Mouse (Mus musculus): ENCODE data around the gene Wdfy3. TPM values are rescaled to one million over a fixed set of nuclear protein-coding genes. Genes with fewer than 3 reads are reported as not detected.

Gene Wdfy3
- total and polyA plus RNA-seq, 2 experiments = 14.4 to 17.0 TPM

DNA sequence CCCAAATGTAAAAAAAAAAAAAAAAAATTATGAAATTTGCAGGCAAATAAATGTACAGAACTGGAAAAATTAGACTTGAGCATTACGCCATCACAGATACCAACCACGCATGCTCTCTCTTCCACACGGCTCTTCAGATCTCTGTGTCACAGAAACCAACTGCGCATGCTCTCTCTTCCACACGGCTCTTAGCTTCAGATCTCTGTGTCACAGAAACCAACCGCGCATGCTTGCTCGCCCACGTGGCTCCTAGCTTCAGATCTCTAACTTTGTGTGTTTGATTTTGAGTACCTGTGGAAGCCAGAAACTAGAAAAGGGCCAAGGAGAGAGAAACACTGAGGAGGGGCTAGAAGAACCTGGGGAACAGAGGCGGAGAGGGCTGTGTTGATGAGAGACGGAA, 46.3 kb downstream of the Wdfy3 start:
- no peak overlapping the region for H3K4me3 ChIP-seq (ENCODE audit: insufficient read depth, low read depth, low read length)
- 97% methylated on average over 11 of the region's 11 CpGs for WGBS
- H3K27me3 ChIP-seq (ENCODE audit: control insufficient read depth, insufficient read depth, low read length) = no peaks in the 10 kb centered on the region
- DNase-seq (ENCODE audit: extremely low read depth, low read depth, low spot score) = no peak
- no peaks in the 10 kb centered on the region for H3K4me1 ChIP-seq (ENCODE audit: control insufficient read depth, insufficient read depth, low read length)
- H3K27ac ChIP-seq (replicated peaks; ENCODE audit: insufficient read depth, low read depth, low read length) = no peak overlapping the region
- peaks cover 7% of the 10 kb centered on the region for H3K36me3 ChIP-seq (ENCODE audit: control insufficient read depth, insufficient read depth, low read length)
- peaks cover 45% of the 10 kb centered on the region for H3K79me2 ChIP-seq (ENCODE audit: control insufficient read depth, insufficient read depth, low read length)
- no peak for TF ChIP-seq POLR2A (IDR thresholded peaks at IDR 0.05; ENCODE audit: extremely low read depth, insufficient read depth, low read length)
- TF ChIP-seq CTCF (IDR thresholded peaks at IDR 0.05; ENCODE audit: low read depth, low read length) = no peak
- no peak overlapping the region for H3K9ac ChIP-seq (ENCODE audit: low read depth, low read length)

DNA sequence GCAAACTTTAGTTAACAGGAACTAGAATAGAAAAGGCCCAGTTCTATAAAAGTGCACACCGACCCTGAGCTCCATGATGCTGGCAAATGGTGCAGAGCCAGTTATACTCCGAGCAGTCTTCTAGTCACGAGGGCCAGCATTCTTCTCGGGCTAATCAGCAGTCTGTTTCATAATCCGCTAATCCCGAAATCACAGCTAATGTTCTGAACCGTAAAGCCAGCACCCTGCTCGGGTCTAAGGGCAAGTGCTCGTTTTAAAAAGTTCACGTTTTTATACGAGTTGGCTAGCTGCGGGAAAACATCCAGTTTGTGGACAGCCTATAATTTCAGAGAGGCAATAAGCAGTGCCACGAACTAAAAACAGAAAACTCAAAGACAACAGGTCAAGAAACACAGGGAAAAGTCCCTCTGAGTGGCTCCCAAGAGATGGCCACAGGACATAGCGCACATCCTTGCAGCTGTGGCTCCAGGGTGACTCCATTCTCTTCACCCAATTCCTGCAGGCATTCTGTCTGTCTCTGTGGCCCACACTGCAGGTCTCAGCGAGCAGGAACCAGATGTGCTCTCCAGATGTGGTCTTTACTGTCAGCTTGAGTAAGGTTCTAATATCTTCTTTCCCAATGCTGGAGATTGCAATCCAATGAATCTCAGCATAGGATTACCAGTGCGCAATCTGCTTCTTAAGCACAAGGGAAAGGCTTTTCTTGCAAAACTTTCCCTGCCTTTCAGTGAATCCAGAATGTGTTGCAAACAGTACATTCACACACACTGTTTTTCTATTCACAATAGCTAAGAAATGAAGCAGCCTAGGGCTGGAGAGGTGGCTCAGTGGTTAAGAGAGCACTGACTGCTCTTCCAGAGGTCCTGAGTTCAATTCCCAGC, 47.5 kb downstream of the Wdfy3 start:
- peaks cover 47% of the 10 kb centered on the region for H3K79me2 ChIP-seq (ENCODE audit: control insufficient read depth, insufficient read depth, low read length)
- TF ChIP-seq CTCF (IDR thresholded peaks at IDR 0.05; ENCODE audit: low read depth, low read length) (no peak), POLR2A (IDR thresholded peaks at IDR 0.05; ENCODE audit: extremely low read depth, insufficient read depth, low read length) (no peak)
- no peaks in the 10 kb centered on the region for H3K27me3 ChIP-seq (ENCODE audit: control insufficient read depth, insufficient read depth, low read length)
- 92% methylated on average over 16 of the region's 16 CpGs for WGBS
- H3K27ac ChIP-seq (replicated peaks; ENCODE audit: insufficient read depth, low read depth, low read length) = no peak overlapping the region
- H3K4me1 ChIP-seq (ENCODE audit: control insufficient read depth, insufficient read depth, low read length) = no peaks in the 10 kb centered on the region
- no peak for DNase-seq (ENCODE audit: extremely low read depth, low read depth, low spot score)
- H3K9ac ChIP-seq (ENCODE audit: low read depth, low read length) = no peak overlapping the region
- peaks cover 7% of the 10 kb centered on the region for H3K36me3 ChIP-seq (ENCODE audit: control insufficient read depth, insufficient read depth, low read length)
- H3K4me3 ChIP-seq (ENCODE audit: insufficient read depth, low read depth, low read length) = no peak overlapping the region

DNA sequence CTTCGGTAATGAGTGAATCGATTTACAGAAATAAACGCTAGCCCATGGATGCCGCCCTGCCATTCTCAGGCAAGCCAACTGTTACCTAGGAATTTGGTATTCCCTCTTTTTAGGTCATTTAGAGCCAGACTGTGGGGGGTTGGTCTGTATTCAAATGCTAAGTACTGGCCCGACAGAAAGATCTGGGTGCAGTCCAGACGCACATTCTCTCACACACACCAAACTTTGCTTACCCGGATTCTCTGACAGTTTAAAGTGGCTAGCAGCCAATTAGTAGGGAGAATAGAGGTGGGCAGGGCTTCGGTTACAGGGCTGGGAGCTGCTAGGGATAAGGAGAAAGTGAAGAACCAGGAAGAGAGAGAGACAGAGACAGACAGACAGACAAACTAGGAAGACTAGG, 55.5 kb downstream of the Wdfy3 start:
- WGBS = 59% methylated on average over 8 of the region's 8 CpGs
- Histone ChIP-seq H3K36me3 (ENCODE audit: control insufficient read depth, insufficient read depth, low read length) (no peaks in the 10 kb centered on the region), H3K4me3 (ENCODE audit: insufficient read depth, low read depth, low read length) (no peak overlapping the region), H3K27me3 (ENCODE audit: control insufficient read depth, insufficient read depth, low read length) (no peaks in the 10 kb centered on the region), H3K27ac (replicated peaks; ENCODE audit: insufficient read depth, low read depth, low read length) (no peak overlapping the region), H3K79me2 (ENCODE audit: control insufficient read depth, insufficient read depth, low read length) (peaks cover 30% of the 10 kb centered on the region), H3K9ac (ENCODE audit: low read depth, low read length) (no peak overlapping the region), H3K4me1 (ENCODE audit: control insufficient read depth, insufficient read depth, low read length) (peaks cover 27% of the 10 kb centered on the region)
- TF ChIP-seq CTCF (IDR thresholded peaks at IDR 0.05; ENCODE audit: low read depth, low read length) = no peak
- no peak for TF ChIP-seq POLR2A (IDR thresholded peaks at IDR 0.05; ENCODE audit: extremely low read depth, insufficient read depth, low read length)
- DNase-seq (ENCODE audit: extremely low read depth, low read depth, low spot score) = peak; percentile 59

DNA sequence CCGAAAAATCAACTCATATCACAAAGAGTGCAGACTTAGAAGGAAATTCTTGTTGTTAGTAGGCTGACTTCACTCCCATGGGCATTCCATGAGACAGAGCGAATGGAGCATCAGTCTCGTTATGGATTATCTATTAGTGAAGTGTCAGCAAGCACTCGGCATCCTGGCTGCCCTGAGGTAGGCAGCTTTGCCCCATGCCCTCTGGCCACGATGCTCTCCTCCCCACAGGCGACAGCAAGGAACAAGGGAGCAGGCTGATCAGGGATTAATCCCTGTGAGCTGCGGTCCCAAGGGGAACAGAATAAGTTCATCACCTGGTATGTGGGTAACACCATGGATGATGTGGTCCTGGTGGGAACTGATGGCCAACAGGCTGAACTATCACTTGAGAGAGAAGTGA, 55.9 kb downstream of the Wdfy3 start:
- H3K27ac ChIP-seq (replicated peaks; ENCODE audit: insufficient read depth, low read depth, low read length) = no peak overlapping the region
- H3K9ac ChIP-seq (ENCODE audit: low read depth, low read length) = no peak overlapping the region
- peaks cover 29% of the 10 kb centered on the region for H3K79me2 ChIP-seq (ENCODE audit: control insufficient read depth, insufficient read depth, low read length)
- no peak for DNase-seq (ENCODE audit: extremely low read depth, low read depth, low spot score)
- WGBS = 79% methylated on average over 7 of the region's 7 CpGs
- peaks cover 29% of the 10 kb centered on the region for H3K4me1 ChIP-seq (ENCODE audit: control insufficient read depth, insufficient read depth, low read length)
- TF ChIP-seq POLR2A (IDR thresholded peaks at IDR 0.05; ENCODE audit: extremely low read depth, insufficient read depth, low read length) (no peak), CTCF (IDR thresholded peaks at IDR 0.05; ENCODE audit: low read depth, low read length) (no peak)
- H3K4me3 ChIP-seq (ENCODE audit: insufficient read depth, low read depth, low read length) = no peak overlapping the region
- no peaks in the 10 kb centered on the region for H3K36me3 ChIP-seq (ENCODE audit: control insufficient read depth, insufficient read depth, low read length)
- H3K27me3 ChIP-seq (ENCODE audit: control insufficient read depth, insufficient read depth, low read length) = no peaks in the 10 kb centered on the region

DNA sequence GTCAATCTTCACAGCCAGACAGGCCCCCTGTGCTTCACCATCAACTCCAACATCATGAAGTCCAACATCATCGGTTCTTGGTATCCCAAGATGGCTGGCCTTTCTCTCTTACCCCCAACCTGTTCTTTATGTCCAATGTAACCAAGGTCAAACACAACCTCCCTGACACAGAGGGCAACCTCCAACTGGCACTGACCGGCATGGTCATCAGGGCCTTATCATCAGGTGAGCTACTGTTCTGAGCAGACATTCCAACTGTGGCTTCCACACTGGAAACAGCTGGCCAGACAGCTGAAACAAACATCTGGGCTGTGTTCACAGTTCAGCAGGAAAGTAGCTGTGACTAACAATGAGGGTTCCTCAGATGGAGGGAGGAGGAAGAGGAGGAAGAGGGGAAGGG, 58.8 kb downstream of the Wdfy3 start:
- DNase-seq (ENCODE audit: extremely low read depth, low read depth, low spot score) = peak; percentile 56
- no peak for TF ChIP-seq CTCF (IDR thresholded peaks at IDR 0.05; ENCODE audit: low read depth, low read length)
- no peak for TF ChIP-seq POLR2A (IDR thresholded peaks at IDR 0.05; ENCODE audit: extremely low read depth, insufficient read depth, low read length)

DNA sequence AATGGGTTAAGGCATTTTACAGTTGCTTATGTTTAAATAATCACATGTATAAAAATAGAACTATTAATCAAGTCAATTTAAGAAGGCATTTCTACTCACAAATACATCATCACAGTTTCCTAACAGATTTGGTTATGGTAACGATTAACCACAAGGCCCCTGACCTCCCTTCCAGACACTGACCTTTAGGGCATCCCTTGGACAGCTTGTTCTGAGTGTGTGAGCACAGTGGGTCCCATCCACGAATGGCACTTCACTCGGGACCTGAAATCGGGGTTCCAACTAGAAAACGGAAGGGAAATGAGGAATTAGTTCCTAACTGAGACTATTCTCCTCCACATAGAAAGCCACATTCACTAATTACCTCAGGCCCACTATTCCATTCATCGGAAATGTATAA, 60.1 kb downstream of the Wdfy3 start:
- Histone ChIP-seq H3K4me3 (ENCODE audit: insufficient read depth, low read depth, low read length) (no peak overlapping the region), H3K27ac (replicated peaks; ENCODE audit: insufficient read depth, low read depth, low read length) (peak overlapping the region; percentile 83), H3K9ac (ENCODE audit: low read depth, low read length) (no peak overlapping the region), H3K4me1 (ENCODE audit: control insufficient read depth, insufficient read depth, low read length) (peaks cover 31% of the 10 kb centered on the region), H3K27me3 (ENCODE audit: control insufficient read depth, insufficient read depth, low read length) (no peaks in the 10 kb centered on the region), H3K79me2 (ENCODE audit: control insufficient read depth, insufficient read depth, low read length) (peaks cover 12% of the 10 kb centered on the region; the same call in 1 of the 2 replicates), H3K36me3 (ENCODE audit: control insufficient read depth, insufficient read depth, low read length) (no peaks in the 10 kb centered on the region)
- TF ChIP-seq POLR2A (IDR thresholded peaks at IDR 0.05; ENCODE audit: extremely low read depth, insufficient read depth, low read length) (no peak), CTCF (IDR thresholded peaks at IDR 0.05; ENCODE audit: low read depth, low read length) (no peak)
- 18% methylated on average over 6 of the region's 6 CpGs for WGBS
- DNase-seq (ENCODE audit: extremely low read depth, low read depth, low spot score) = peak; percentile 87

More for the DNA sequence above, 58.8 kb downstream of the Wdfy3 start:
- H3K36me3 ChIP-seq (ENCODE audit: control insufficient read depth, insufficient read depth, low read length) = no peaks in the 10 kb centered on the region
- peaks cover 21% of the 10 kb centered on the region for H3K79me2 ChIP-seq (ENCODE audit: control insufficient read depth, insufficient read depth, low read length)
- peak overlapping the region; percentile 54 for H3K27ac ChIP-seq (replicated peaks; ENCODE audit: insufficient read depth, low read depth, low read length)
- H3K4me3 ChIP-seq (ENCODE audit: insufficient read depth, low read depth, low read length) = no peak overlapping the region
- no peak overlapping the region for H3K9ac ChIP-seq (ENCODE audit: low read depth, low read length)
- peaks cover 36% of the 10 kb centered on the region for H3K4me1 ChIP-seq (ENCODE audit: control insufficient read depth, insufficient read depth, low read length)
- 43% methylated on average over 2 of the region's 2 CpGs for WGBS
- H3K27me3 ChIP-seq (ENCODE audit: control insufficient read depth, insufficient read depth, low read length) = no peaks in the 10 kb centered on the region

Measured in liver, adult 2 months (tissue).